Mouse (Mus musculus) gastrocnemius, postnatal 14 days (tissue): ENCODE results near the gene Gm10413. TPM values are rescaled to one million over a fixed set of nuclear protein-coding genes. Genes with fewer than 3 reads are reported as not detected.
"Not testable (repeated sequence)": the region's sequence is repeated elsewhere in the genome, so short reads cannot be mapped to it uniquely, and the experiment has no call there.

ENCODE experiments used
- DNase-seq: peaks from one replicate; pipeline ENCODE4 v3.0.0; 2021; ENCODE audit warnings: mixed read lengths
- intact Hi-C: fragments of 180-260 bp; cut with DNase I; formaldehyde crosslinking; loops from one replicate; pipeline ENCODE4 v1.15.1; 2025; ENCODE audit warnings: low total_unique reads
- long read RNA-seq, 2 experiments: library from polyadenylated mRNA; stranded (forward); transcript quantifications; one replicate each; pipeline ENCODE4 v2.0.0; 2021
- total RNA-seq, 2 experiments: library from RNA; stranded (reverse); gene quantifications; 2 replicates each; pipeline ENCODE4 v1.2.3; 2021

Gene Gm10413
- not detected for total RNA-seq
- long read RNA-seq, experiment 1: 0 reads
- long read RNA-seq, experiment 2: 0 reads

GRCm38 (mm10) chr14:3394793-3395192 is at the start of gene Gm10413:
Gene Gm10413 (plus strand): TSS chr14:3395093.
- DNase-seq, intact Hi-C loops: not testable (repeated sequence)

GRCm38 (mm10) chr14:3412314-3412713 is 17.4 kb downstream of the Gm10413 start, which contains the start of gene Gm10409:
Gene Gm10409 (plus strand): TSS chr14:3412614.
- intact Hi-C loops, DNase-seq: not testable (repeated sequence)

- intact Hi-C loops, DNase-seq: not testable (repeated sequence)
Observed at GRCm38 (mm10) chr14:3427803-3428202, 32.9 kb downstream of the Gm10413 start, which contains the start of gene Gm3005. Gene Gm3005 (plus strand): TSS chr14:3428103.

- intact Hi-C loops, DNase-seq: not testable (repeated sequence)
Observed at GRCm38 (mm10) chr14:3449079-3449478, 54.2 kb downstream of the Gm10413 start, which contains the start of gene Gm10408. Gene Gm10408 (plus strand): TSS chr14:3449379.

Other genes with a start within 250 kb of the Gm10413 start
- not detected for gene Gm5795, start 206.8 kb upstream of the Gm10413 start, total RNA-seq
- gene D830030K20Rik, start 186.6 kb upstream of the Gm10413 start, total RNA-seq: 1 to 10 TPM; 1.4 to 2.0 TPM
- not detected for gene Gm2956, start 62.5 kb upstream of the Gm10413 start, total RNA-seq
- gene Gm10409, start 17.5 kb downstream of the Gm10413 start, total RNA-seq: under 1 TPM; 0.29 to 0.39 TPM
- not detected for gene Gm3005, start 33.0 kb downstream of the Gm10413 start, total RNA-seq
- gene Gm10408, start 54.3 kb downstream of the Gm10413 start, total RNA-seq: not detected
- gene Gm3012, start 239.4 kb downstream of the Gm10413 start, total RNA-seq: not detected